Mouse (Mus musculus) erythroblast, embryonic 14.5 days (primary cell): ENCODE results near the gene Gm2a.

Experiments
- GATA1 ChIP-seq: IDR thresholded peaks from 2 replicates; pipeline ENCODE4 v1.6.1; 2012; ENCODE audit warnings: low read length, inconsistent platforms, mixed read lengths
- TAL1 ChIP-seq: IDR thresholded peaks from 3 replicates; pipeline ENCODE4 v1.6.1; 2012; ENCODE audit warnings: low read length, inconsistent platforms, mixed read lengths

DNA sequence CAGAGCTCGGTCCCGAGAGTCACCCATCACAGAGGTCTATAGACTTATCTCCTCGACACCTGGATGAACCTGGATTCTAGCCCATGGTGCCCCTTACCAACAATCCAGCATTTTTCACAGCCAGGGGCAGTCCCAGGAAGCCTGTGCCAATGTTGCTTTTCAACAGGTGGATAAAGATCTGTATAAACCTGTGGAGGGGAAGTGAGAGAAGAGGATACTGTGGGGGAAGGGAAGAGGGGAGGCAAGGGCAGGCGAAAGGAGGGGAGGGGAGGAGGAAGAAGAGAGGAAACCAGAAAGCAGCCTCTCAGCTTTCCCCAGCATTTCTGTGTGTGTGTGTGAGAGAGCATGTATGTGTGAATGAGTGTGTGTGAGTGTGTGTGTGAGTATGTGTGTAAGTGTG, 50.5 kb downstream of the Gm2a start:
- TF ChIP-seq TAL1 (no peak), GATA1 (no peak)
